Mouse (Mus musculus) mouse embryonic stem cell (cell line): ENCODE measurements at regions not wholly inside any gene's neighbourhood (a gene's known extent, or its start where the extent isn't known, plus 50 kb on each side); places are given as distances from the start of the nearest gene placed in this dataset.

Experiments
- in situ Hi-C, 2 experiments: fragments of 300-500 bp; cut with MboI; formaldehyde crosslinking; loops; 1 replicate in 1 of 2; 3 replicates in 1 of 2; pipeline ENCODE4 v1.14.3; 2019 to 2020; ENCODE audit warnings: low sequenced_read_pairs in 2 of 2, low pct_unique_long_range_greater_than_20kb in 1 of 2, mixed read lengths in 1 of 2; ENCODE audit not compliant: unreplicated experiment in 1 of 2

- in situ Hi-C loops, result no loop called here
These were observed 157.2 kb downstream of the Fam43a start for GRCm38 (mm10) chr16:30756678-30757077.

GRCm38 (mm10) chr16:30757556-30757955 is 158.0 kb downstream of the Fam43a start:
- in situ Hi-C loops, result no loop called here

GRCm38 (mm10) chr16:30758041-30758440 is 158.5 kb downstream of the Fam43a start:
- in situ Hi-C loops, result no loop called here

- in situ Hi-C loops, result no loop called here
These were observed 160.0 kb downstream of the Fam43a start for GRCm38 (mm10) chr16:30759503-30759902.

GRCm38 (mm10) chr16:30761201-30761710 is 161.7 kb downstream of the Fam43a start:
- in situ Hi-C loops, result no loop called here

- in situ Hi-C loops, result no loop called here
These were observed 163.5 kb downstream of the Fam43a start for GRCm38 (mm10) chr16:30762898-30763595.

GRCm38 (mm10) chr16:30765591-30765990 is 166.1 kb downstream of the Fam43a start:
- in situ Hi-C loops, result no loop called here

GRCm38 (mm10) chr16:30769007-30769442 is 169.5 kb downstream of the Fam43a start:
- in situ Hi-C loops, result no loop called here

- in situ Hi-C loops, result no loop called here
These were observed 169.9 kb downstream of the Fam43a start for GRCm38 (mm10) chr16:30769467-30769866.

- in situ Hi-C loops, result no loop called here
These were observed 173.3 kb downstream of the Fam43a start for GRCm38 (mm10) chr16:30772802-30773201.

GRCm38 (mm10) chr16:30774951-30775661 is 175.6 kb downstream of the Fam43a start:
- in situ Hi-C loops, result no loop called here

GRCm38 (mm10) chr16:30775740-30776700 is 176.5 kb downstream of the Fam43a start:
- in situ Hi-C loops, result no loop called here

GRCm38 (mm10) chr16:30777416-30777815 is 177.9 kb downstream of the Fam43a start:
- in situ Hi-C loops, result no loop called here

GRCm38 (mm10) chr16:30778078-30778477 is 178.6 kb downstream of the Fam43a start:
- in situ Hi-C loops, result no loop called here

- in situ Hi-C loops, result no loop called here
These were observed 179.4 kb downstream of the Fam43a start for GRCm38 (mm10) chr16:30778945-30779344.

GRCm38 (mm10) chr16:30784261-30784660 is 184.7 kb downstream of the Fam43a start:
- in situ Hi-C loops, result no loop called here

- in situ Hi-C loops, result no loop called here
These were observed 185.4 kb downstream of the Fam43a start for GRCm38 (mm10) chr16:30784949-30785348.

GRCm38 (mm10) chr16:30786060-30786459 is 186.5 kb downstream of the Fam43a start:
- in situ Hi-C loops, result no loop called here

GRCm38 (mm10) chr16:30787351-30787750 is 187.8 kb downstream of the Fam43a start:
- in situ Hi-C loops, result no loop called here
